Mouse (Mus musculus): ENCODE measurements around the gene Tshz2.

The Tshz2 gene

GRCm38 (mm10) chr2:169940297-169941142, 307.7 kb downstream of the Tshz2 start:
- no peak for DNase-seq (ENCODE audit: extremely low spot score)

- no peak for DNase-seq (ENCODE audit: extremely low spot score)
These were observed 310.9 kb downstream of the Tshz2 start for GRCm38 (mm10) chr2:169943727-169944126.

GRCm38 (mm10) chr2:169948139-169948538, 315.3 kb downstream of the Tshz2 start:
- DNase-seq (ENCODE audit: extremely low spot score) = no peak

- no peak for DNase-seq (ENCODE audit: extremely low spot score)
These were observed 318.2 kb downstream of the Tshz2 start for GRCm38 (mm10) chr2:169951041-169951440.

GRCm38 (mm10) chr2:169952981-169953380, 320.2 kb downstream of the Tshz2 start:
- DNase-seq (ENCODE audit: extremely low spot score) = no peak

GRCm38 (mm10) chr2:169958736-169959573, 326.1 kb downstream of the Tshz2 start:
- no peak for DNase-seq (ENCODE audit: extremely low spot score)

- peak; percentile 29 for DNase-seq (ENCODE audit: extremely low spot score)
These were observed 328.8 kb downstream of the Tshz2 start for GRCm38 (mm10) chr2:169961463-169962230.

GRCm38 (mm10) chr2:169962231-169962600, 329.4 kb downstream of the Tshz2 start:
- DNase-seq (ENCODE audit: extremely low spot score) = peak; percentile 21

GRCm38 (mm10) chr2:169962776-169963175, 330.0 kb downstream of the Tshz2 start:
- no peak for DNase-seq (ENCODE audit: extremely low spot score)

- DNase-seq (ENCODE audit: extremely low spot score) = no peak
These were observed 337.7 kb downstream of the Tshz2 start for GRCm38 (mm10) chr2:169970481-169970880.

- no peak for DNase-seq (ENCODE audit: extremely low spot score)
These were observed 350.1 kb downstream of the Tshz2 start for GRCm38 (mm10) chr2:169982925-169983324.

- no peak for DNase-seq (ENCODE audit: extremely low spot score)
These were observed 354.4 kb downstream of the Tshz2 start for GRCm38 (mm10) chr2:169987186-169987585.

GRCm38 (mm10) chr2:169989186-169989585, 356.4 kb downstream of the Tshz2 start:
- DNase-seq (ENCODE audit: extremely low spot score) = no peak

GRCm38 (mm10) chr2:169990991-169991390, 358.2 kb downstream of the Tshz2 start:
- DNase-seq (ENCODE audit: extremely low spot score) = no peak

- no peak for DNase-seq (ENCODE audit: extremely low spot score)
These were observed 363.2 kb downstream of the Tshz2 start for GRCm38 (mm10) chr2:169995987-169996386.

- DNase-seq (ENCODE audit: extremely low spot score) = no peak
These were observed 363.9 kb downstream of the Tshz2 start for GRCm38 (mm10) chr2:169996501-169997237.

GRCm38 (mm10) chr2:169997276-169998049, 364.6 kb downstream of the Tshz2 start:
- no peak for DNase-seq (ENCODE audit: extremely low spot score)

GRCm38 (mm10) chr2:169998878-169999337, 366.1 kb downstream of the Tshz2 start:
- DNase-seq (ENCODE audit: extremely low spot score) = no peak

GRCm38 (mm10) chr2:170002594-170003504, 370.0 kb downstream of the Tshz2 start:
- no peak for DNase-seq (ENCODE audit: extremely low spot score)

Data from embryo, embryonic 9.5 days (tissue).